Mouse (Mus musculus): ENCODE data around the gene Slc1a1. TPM values are rescaled to one million over a fixed set of nuclear protein-coding genes. Genes with fewer than 3 reads are reported as not detected.

Slc1a1 gene
- polyA plus RNA-seq, 1 experiment from 2014 or later, result 1.2 TPM

GRCm38 (mm10) chr19:28915602-28916250 lies 80.9 kb downstream of the Slc1a1 start:
- WGBS, result 65% methylated on average over 2 of the region's 2 CpGs
- Histone ChIP-seq H3K4me2 (replicated peaks; ENCODE audit: low read depth, low read length) (no peak overlapping the region), H3K27ac (ENCODE audit: low read depth, low read length) (no peak overlapping the region), H3K4me3 (ENCODE audit: low read depth, low read length) (no peak overlapping the region), H3K9ac (ENCODE audit: low read depth, low read length) (no peak overlapping the region), H3K27me3 (ENCODE audit: control insufficient read depth, insufficient read depth, low read length) (no peaks in the 10 kb centered on the region), H3K4me1 (replicated peaks; ENCODE audit: control insufficient read depth, insufficient read depth, low read length) (no peaks in the 10 kb centered on the region), H3K9me3 (ENCODE audit: control insufficient read depth, low read length) (no peaks in the 10 kb centered on the region), H3K36me3 (ENCODE audit: control insufficient read depth, insufficient read depth, low read length) (no peaks in the 10 kb centered on the region)
- no peak for ATAC-seq (ENCODE audit: low FRiP score)
- DNase-seq (ENCODE audit: low spot score), result no peak

GRCm38 (mm10) chr19:28916492-28916891 lies 81.6 kb downstream of the Slc1a1 start:
- no peaks in the 10 kb centered on the region for H3K4me1 ChIP-seq (replicated peaks; ENCODE audit: control insufficient read depth, insufficient read depth, low read length)
- no peaks in the 10 kb centered on the region for H3K36me3 ChIP-seq (ENCODE audit: control insufficient read depth, insufficient read depth, low read length)
- 64% methylated on average over 4 of the region's 4 CpGs for WGBS
- H3K9ac ChIP-seq (ENCODE audit: low read depth, low read length), result no peak overlapping the region
- DNase-seq (ENCODE audit: low spot score), result no peak
- H3K27ac ChIP-seq (ENCODE audit: low read depth, low read length), result no peak overlapping the region
- H3K9me3 ChIP-seq (ENCODE audit: control insufficient read depth, low read length), result no peaks in the 10 kb centered on the region
- H3K27me3 ChIP-seq (ENCODE audit: control insufficient read depth, insufficient read depth, low read length), result no peaks in the 10 kb centered on the region
- no peak overlapping the region for H3K4me2 ChIP-seq (replicated peaks; ENCODE audit: low read depth, low read length)
- ATAC-seq (ENCODE audit: low FRiP score), result no peak
- no peak overlapping the region for H3K4me3 ChIP-seq (ENCODE audit: low read depth, low read length)

GRCm38 (mm10) chr19:28917839-28918238 lies 83.0 kb downstream of the Slc1a1 start:
- Histone ChIP-seq H3K36me3 (ENCODE audit: control insufficient read depth, insufficient read depth, low read length) (no peaks in the 10 kb centered on the region), H3K27me3 (ENCODE audit: control insufficient read depth, insufficient read depth, low read length) (no peaks in the 10 kb centered on the region), H3K4me1 (replicated peaks; ENCODE audit: control insufficient read depth, insufficient read depth, low read length) (no peaks in the 10 kb centered on the region), H3K27ac (ENCODE audit: low read depth, low read length) (no peak overlapping the region), H3K4me2 (replicated peaks; ENCODE audit: low read depth, low read length) (no peak overlapping the region), H3K9ac (ENCODE audit: low read depth, low read length) (no peak overlapping the region), H3K9me3 (ENCODE audit: control insufficient read depth, low read length) (no peaks in the 10 kb centered on the region), H3K4me3 (ENCODE audit: low read depth, low read length) (no peak overlapping the region)
- DNase-seq (ENCODE audit: low spot score) (no peak), ATAC-seq (ENCODE audit: low FRiP score) (no peak)
- WGBS, result 87% methylated on average over 5 of the region's 5 CpGs

GRCm38 (mm10) chr19:28926366-28926765 lies 91.5 kb downstream of the Slc1a1 start:
- no peaks in the 10 kb centered on the region for H3K27me3 ChIP-seq (ENCODE audit: control insufficient read depth, insufficient read depth, low read length)
- no peaks in the 10 kb centered on the region for H3K4me1 ChIP-seq (replicated peaks; ENCODE audit: control insufficient read depth, insufficient read depth, low read length)
- no peak overlapping the region for H3K9ac ChIP-seq (ENCODE audit: low read depth, low read length)
- no peak overlapping the region for H3K4me3 ChIP-seq (ENCODE audit: low read depth, low read length)
- no peaks in the 10 kb centered on the region for H3K9me3 ChIP-seq (ENCODE audit: control insufficient read depth, low read length)
- no peak overlapping the region for H3K27ac ChIP-seq (ENCODE audit: low read depth, low read length)
- ATAC-seq (ENCODE audit: low FRiP score) (no peak), DNase-seq (ENCODE audit: low spot score) (no peak)
- WGBS, result 90% methylated on average over 5 of the region's 5 CpGs
- no peaks in the 10 kb centered on the region for H3K36me3 ChIP-seq (ENCODE audit: control insufficient read depth, insufficient read depth, low read length)
- H3K4me2 ChIP-seq (replicated peaks; ENCODE audit: low read depth, low read length), result no peak overlapping the region

- no peak overlapping the region for H3K4me2 ChIP-seq (replicated peaks; ENCODE audit: low read depth, low read length)
- ATAC-seq (ENCODE audit: low FRiP score) (no peak), DNase-seq (ENCODE audit: low spot score) (no peak)
- H3K36me3 ChIP-seq (ENCODE audit: control insufficient read depth, insufficient read depth, low read length), result no peaks in the 10 kb centered on the region
- no peaks in the 10 kb centered on the region for H3K9me3 ChIP-seq (ENCODE audit: control insufficient read depth, low read length)
- 77% methylated on average over 4 of the region's 4 CpGs for WGBS
- no peak overlapping the region for H3K9ac ChIP-seq (ENCODE audit: low read depth, low read length)
- no peaks in the 10 kb centered on the region for H3K27me3 ChIP-seq (ENCODE audit: control insufficient read depth, insufficient read depth, low read length)
- H3K27ac ChIP-seq (ENCODE audit: low read depth, low read length), result no peak overlapping the region
- no peaks in the 10 kb centered on the region for H3K4me1 ChIP-seq (replicated peaks; ENCODE audit: control insufficient read depth, insufficient read depth, low read length)
- no peak overlapping the region for H3K4me3 ChIP-seq (ENCODE audit: low read depth, low read length)
Measured at GRCm38 (mm10) chr19:28927396-28927795, 92.5 kb downstream of the Slc1a1 start.

- Histone ChIP-seq H3K4me3 (ENCODE audit: low read depth, low read length) (no peak overlapping the region), H3K27ac (ENCODE audit: low read depth, low read length) (no peak overlapping the region), H3K9ac (ENCODE audit: low read depth, low read length) (no peak overlapping the region), H3K36me3 (ENCODE audit: control insufficient read depth, insufficient read depth, low read length) (no peaks in the 10 kb centered on the region), H3K9me3 (ENCODE audit: control insufficient read depth, low read length) (no peaks in the 10 kb centered on the region), H3K4me2 (replicated peaks; ENCODE audit: low read depth, low read length) (no peak overlapping the region), H3K4me1 (replicated peaks; ENCODE audit: control insufficient read depth, insufficient read depth, low read length) (no peaks in the 10 kb centered on the region), H3K27me3 (ENCODE audit: control insufficient read depth, insufficient read depth, low read length) (no peaks in the 10 kb centered on the region)
- ATAC-seq (ENCODE audit: low FRiP score), result no peak
- no peak for DNase-seq (ENCODE audit: low spot score)
Measured at GRCm38 (mm10) chr19:28929034-28929433, 94.2 kb downstream of the Slc1a1 start.

- Histone ChIP-seq H3K4me1 (replicated peaks; ENCODE audit: control insufficient read depth, insufficient read depth, low read length) (no peaks in the 10 kb centered on the region), H3K4me2 (replicated peaks; ENCODE audit: low read depth, low read length) (no peak overlapping the region), H3K27me3 (ENCODE audit: control insufficient read depth, insufficient read depth, low read length) (no peaks in the 10 kb centered on the region), H3K9me3 (ENCODE audit: control insufficient read depth, low read length) (no peaks in the 10 kb centered on the region), H3K4me3 (ENCODE audit: low read depth, low read length) (no peak overlapping the region), H3K9ac (ENCODE audit: low read depth, low read length) (no peak overlapping the region), H3K27ac (ENCODE audit: low read depth, low read length) (no peak overlapping the region), H3K36me3 (ENCODE audit: control insufficient read depth, insufficient read depth, low read length) (no peaks in the 10 kb centered on the region)
- 92% methylated on average over 3 of the region's 3 CpGs for WGBS
- DNase-seq (ENCODE audit: low spot score) (no peak), ATAC-seq (ENCODE audit: low FRiP score) (no peak)
Measured at GRCm38 (mm10) chr19:28934897-28935296, 100.0 kb downstream of the Slc1a1 start.

- Histone ChIP-seq H3K4me3 (ENCODE audit: low read depth, low read length) (no peak overlapping the region), H3K9ac (ENCODE audit: low read depth, low read length) (no peak overlapping the region), H3K4me1 (replicated peaks; ENCODE audit: control insufficient read depth, insufficient read depth, low read length) (no peaks in the 10 kb centered on the region), H3K36me3 (ENCODE audit: control insufficient read depth, insufficient read depth, low read length) (no peaks in the 10 kb centered on the region), H3K4me2 (replicated peaks; ENCODE audit: low read depth, low read length) (no peak overlapping the region), H3K9me3 (ENCODE audit: control insufficient read depth, low read length) (no peaks in the 10 kb centered on the region), H3K27me3 (ENCODE audit: control insufficient read depth, insufficient read depth, low read length) (no peaks in the 10 kb centered on the region), H3K27ac (ENCODE audit: low read depth, low read length) (no peak overlapping the region)
- WGBS, result 83% methylated on average over 9 of the region's 9 CpGs
- DNase-seq (ENCODE audit: low spot score), result no peak
- ATAC-seq (ENCODE audit: low FRiP score), result no peak
Measured at GRCm38 (mm10) chr19:28940135-28940874, 105.5 kb downstream of the Slc1a1 start.

GRCm38 (mm10) chr19:28941271-28941670 lies 106.4 kb downstream of the Slc1a1 start:
- Histone ChIP-seq H3K36me3 (ENCODE audit: control insufficient read depth, insufficient read depth, low read length) (no peaks in the 10 kb centered on the region), H3K4me3 (ENCODE audit: low read depth, low read length) (no peak overlapping the region), H3K9ac (ENCODE audit: low read depth, low read length) (no peak overlapping the region), H3K27ac (ENCODE audit: low read depth, low read length) (no peak overlapping the region), H3K4me1 (replicated peaks; ENCODE audit: control insufficient read depth, insufficient read depth, low read length) (no peaks in the 10 kb centered on the region), H3K9me3 (ENCODE audit: control insufficient read depth, low read length) (no peaks in the 10 kb centered on the region), H3K4me2 (replicated peaks; ENCODE audit: low read depth, low read length) (no peak overlapping the region), H3K27me3 (ENCODE audit: control insufficient read depth, insufficient read depth, low read length) (no peaks in the 10 kb centered on the region)
- DNase-seq (ENCODE audit: low spot score), result no peak
- 67% methylated on average over 4 of the region's 4 CpGs for WGBS
- ATAC-seq (ENCODE audit: low FRiP score), result no peak
